Mouse (Mus musculus) midbrain, embryonic 11.5 days (tissue): ENCODE data around the gene Dgki. TPM values are rescaled to one million over a fixed set of nuclear protein-coding genes. Genes with fewer than 3 reads are reported as not detected.
A peak's percentile ranks its signal among the peaks of the same experiment; 100 is the strongest.

ENCODE experiments used
- ATAC-seq: fragments of 200-750 bp; cut with Nextera tagmentation; 2 replicates; pipeline ENCODE4 v1.8.0; 2017; ENCODE audit warnings: moderate TSS enrichment, moderate library complexity; ENCODE audit not compliant: low FRiP score
- DNase-seq: peaks from one replicate; pipeline ENCODE4 v3.0.0; 2015; ENCODE audit warnings: low spot score; ENCODE audit errors: missing footprints
- H3K27ac ChIP-seq: fragments of 300-500 bp; sonication (generic); 2 replicates; pipeline ENCODE4 v1.5.1; 2014; ENCODE audit warnings: low read depth, low read length
- H3K27me3 ChIP-seq: fragments of 300-500 bp; sonication (generic); 2 replicates; pipeline ENCODE4 v1.6.1; 2014; ENCODE audit warnings: mild to moderate bottlenecking, low read length, moderate library complexity, mixed read lengths; ENCODE audit not compliant: control insufficient read depth, insufficient read depth
- H3K36me3 ChIP-seq: fragments of 300-500 bp; sonication (generic); 2 replicates; pipeline ENCODE4 v1.6.1; 2014; ENCODE audit warnings: mild to moderate bottlenecking, low read length, moderate library complexity, mixed read lengths; ENCODE audit not compliant: control insufficient read depth, insufficient read depth
- H3K4me1 ChIP-seq: fragments of 300-500 bp; sonication (generic); 2 replicates; pipeline ENCODE4 v1.6.1; 2014; ENCODE audit warnings: low read length; ENCODE audit not compliant: control insufficient read depth, insufficient read depth
- H3K4me2 ChIP-seq: fragments of 300-500 bp; sonication (generic); 2 replicates; pipeline ENCODE4 v1.6.1; 2014; ENCODE audit warnings: mild to moderate bottlenecking, moderate library complexity
- H3K4me3 ChIP-seq: fragments of 300-500 bp; sonication (generic); 2 replicates; pipeline ENCODE4 v1.5.1; 2014; ENCODE audit warnings: low read depth, low read length
- H3K9ac ChIP-seq: fragments of 300-500 bp; sonication (generic); 2 replicates; pipeline ENCODE4 v1.6.1; 2014; ENCODE audit warnings: low read length
- H3K9me3 ChIP-seq: fragments of 300-500 bp; sonication (generic); 2 replicates; pipeline ENCODE4 v1.6.1; 2016; ENCODE audit warnings: low read length; ENCODE audit not compliant: control insufficient read depth
- WGBS: fragments of 180-500 bp; shearing (Covaris S2); extraction: QIAGEN DNeasy Blood & Tissue Kit; methylation state at CpG from one replicate; pipeline ENCODE4 v1.1.7; 2014; 5-methylcytosine and 5-hydroxymethylcytosine counted together
- polyA plus RNA-seq: library from polyadenylated mRNA; unstranded; fragments of >200 nt; fragmentation: Nextera tagmentation; extraction: Ambion mirVana; gene quantifications from 2 replicates; pipeline ENCODE4 v1.2.1, GENCODE M21; 2014

Dgki gene
- 2.1 TPM in 2 replicates for polyA plus RNA-seq

- Histone ChIP-seq H3K4me3 (peak within 1 kb of the TSS; percentile 71), H3K9ac (peak within 1 kb of the TSS; percentile 82), H3K36me3 (no peaks in the 10 kb centered on the region), H3K4me2 (peak within 1 kb of the TSS; percentile 97), H3K27ac (no peak within 1 kb of the TSS), H3K9me3 (no peaks in the 10 kb centered on the region), H3K27me3 (peaks cover 27% of the 10 kb centered on the region), H3K4me1 (peaks cover 14% of the 10 kb centered on the region)
- under 1% methylated on average over 62 of the region's 65 CpGs for WGBS
- ATAC-seq (peak; percentile 97), DNase-seq (peak; percentile 97)
These were observed at the start of gene Dgki for GRCm38 (mm10) chr6:37299562-37300390. Dgki (minus strand) TSS chr6:37300184.

- ATAC-seq, result no peak
- 86% methylated on average over 5 of the region's 5 CpGs for WGBS
These were observed 47.6 kb upstream of the Dgki start for GRCm38 (mm10) chr6:37347606-37348005.

GRCm38 (mm10) chr6:37338055-37338454, 38.1 kb upstream of the Dgki start:
- 85% methylated on average over 5 of the region's 5 CpGs for WGBS
- no peak for ATAC-seq

More at GRCm38 (mm10) chr6:37347606-37348005, 47.6 kb upstream of the Dgki start:
- DNase-seq, result no peak
- Histone ChIP-seq H3K4me1 (no peaks in the 10 kb centered on the region), H3K27ac (no peak overlapping the region), H3K27me3 (no peaks in the 10 kb centered on the region), H3K9me3 (no peaks in the 10 kb centered on the region), H3K4me2 (no peak overlapping the region), H3K4me3 (no peak overlapping the region), H3K9ac (no peak overlapping the region), H3K36me3 (no peaks in the 10 kb centered on the region)

GRCm38 (mm10) chr6:37336831-37337260, 36.9 kb upstream of the Dgki start:
- H3K9ac ChIP-seq, result peak overlapping the region; percentile 4; the same call in 1 of the 2 replicates
- H3K4me3 ChIP-seq, result no peak overlapping the region
- no peak overlapping the region for H3K4me2 ChIP-seq
- no peak overlapping the region for H3K27ac ChIP-seq
- WGBS, result 13% methylated on average over 5 of the region's 5 CpGs
- no peaks in the 10 kb centered on the region for H3K27me3 ChIP-seq
- peak; percentile 65 for ATAC-seq
- peak; percentile 83 for DNase-seq
- H3K36me3 ChIP-seq, result no peaks in the 10 kb centered on the region
- H3K4me1 ChIP-seq, result peaks cover 5% of the 10 kb centered on the region
- no peaks in the 10 kb centered on the region for H3K9me3 ChIP-seq

More at GRCm38 (mm10) chr6:37338055-37338454, 38.1 kb upstream of the Dgki start:
- H3K27ac ChIP-seq, result no peak overlapping the region
- DNase-seq, result peak; percentile 57
- H3K36me3 ChIP-seq, result no peaks in the 10 kb centered on the region
- no peak overlapping the region for H3K4me2 ChIP-seq
- no peak overlapping the region for H3K9ac ChIP-seq
- peaks cover 5% of the 10 kb centered on the region for H3K4me1 ChIP-seq
- no peaks in the 10 kb centered on the region for H3K9me3 ChIP-seq
- no peaks in the 10 kb centered on the region for H3K27me3 ChIP-seq
- H3K4me3 ChIP-seq, result no peak overlapping the region

GRCm38 (mm10) chr6:37336381-37336780, 36.4 kb upstream of the Dgki start:
- Histone ChIP-seq H3K27ac (no peak overlapping the region), H3K4me2 (no peak overlapping the region), H3K4me1 (peaks cover 5% of the 10 kb centered on the region), H3K4me3 (no peak overlapping the region), H3K36me3 (no peaks in the 10 kb centered on the region), H3K9ac (no peak overlapping the region), H3K27me3 (no peaks in the 10 kb centered on the region), H3K9me3 (no peaks in the 10 kb centered on the region)
- WGBS, result 66% methylated on average over 7 of the region's 7 CpGs
- ATAC-seq (no peak), DNase-seq (peak; percentile 81)

GRCm38 (mm10) chr6:37332846-37333245, 32.9 kb upstream of the Dgki start:
- H3K9me3 ChIP-seq, result no peaks in the 10 kb centered on the region
- peak; percentile 19 for DNase-seq
- WGBS, result 82% methylated on average over 10 of the region's 10 CpGs
- no peak overlapping the region for H3K4me2 ChIP-seq
- no peak overlapping the region for H3K4me3 ChIP-seq
- ATAC-seq, result no peak
- H3K27ac ChIP-seq, result no peak overlapping the region
- no peak overlapping the region for H3K9ac ChIP-seq
- H3K4me1 ChIP-seq, result peaks cover 5% of the 10 kb centered on the region
- H3K36me3 ChIP-seq, result no peaks in the 10 kb centered on the region
- no peaks in the 10 kb centered on the region for H3K27me3 ChIP-seq

GRCm38 (mm10) chr6:37329901-37330864, 30.2 kb upstream of the Dgki start:
- no peaks in the 10 kb centered on the region for H3K9me3 ChIP-seq
- 0 out of 2 replicates have a peak, but pooled peaks cover 5% of the 10 kb centered on the region for H3K4me1 ChIP-seq
- DNase-seq (peak; percentile 81), ATAC-seq (peak; percentile 38; the same call in 1 of the 2 replicates)
- no peak overlapping the region for H3K4me3 ChIP-seq
- H3K4me2 ChIP-seq, result no peak overlapping the region
- H3K36me3 ChIP-seq, result no peaks in the 10 kb centered on the region
- H3K27me3 ChIP-seq, result no peaks in the 10 kb centered on the region
- H3K9ac ChIP-seq, result no peak overlapping the region
- 62% methylated on average over 5 of the region's 5 CpGs for WGBS
- no peak overlapping the region for H3K27ac ChIP-seq

- Histone ChIP-seq H3K27me3 (no peaks in the 10 kb centered on the region), H3K4me2 (no peak overlapping the region), H3K9me3 (no peaks in the 10 kb centered on the region), H3K36me3 (no peaks in the 10 kb centered on the region), H3K4me1 (0 out of 2 replicates have a peak, but pooled peaks cover 5% of the 10 kb centered on the region), H3K27ac (no peak overlapping the region), H3K9ac (no peak overlapping the region), H3K4me3 (no peak overlapping the region)
- no peak for ATAC-seq
- DNase-seq, result peak; percentile 59
- 87% methylated on average over 3 of the region's 3 CpGs for WGBS
These were observed 29.4 kb upstream of the Dgki start for GRCm38 (mm10) chr6:37329376-37329775.
